Mouse (Mus musculus): Measurements from ENCODE around the gene Sergef. TPM values are rescaled to one million over a fixed set of nuclear protein-coding genes. Genes with fewer than 3 reads are reported as not detected.
"Not testable (repeated sequence)": the region's sequence is repeated elsewhere in the genome, so short reads cannot be mapped to it uniquely, and the experiment has no call there.

Sergef gene
- polyA plus RNA-seq (2014; fragmentation: Nextera tagmentation; extraction: Ambion mirVana), result 16.8 and 17.5 TPM in 2 replicates

- WGBS, result under 1% methylated on average over 30 of the region's 30 CpGs
- peak; percentile 92 for DNase-seq (ENCODE audit: low spot score)
- Histone ChIP-seq H3K27me3 (replicated peaks; ENCODE audit: control insufficient read depth, insufficient read depth, low read length) (no peaks in the 10 kb centered on the region), H3K9ac (ENCODE audit: low read length) (peak within 1 kb of the TSS; percentile 78), H3K4me2 (ENCODE audit: low read length) (peak within 1 kb of the TSS; percentile 89), H3K4me3 (ENCODE audit: low read depth, low read length) (peak within 1 kb of the TSS; percentile 83), H3K4me1 (replicated peaks; ENCODE audit: control insufficient read depth, insufficient read depth, low read length) (peaks cover 6% of the 10 kb centered on the region), H3K36me3 (ENCODE audit: control insufficient read depth, insufficient read depth, low read length) (no peaks in the 10 kb centered on the region), H3K27ac (ENCODE audit: low read depth) (0 out of 2 replicates have a peak within 1 kb of the TSS, but pooled peaks have one; percentile 27), H3K9me3 (ENCODE audit: control insufficient read depth, low read length) (no peaks in the 10 kb centered on the region)
- peak; percentile 96 for ATAC-seq (replicated peaks; ENCODE audit: low FRiP score, low TSS enrichment, low read depth)
Observed at GRCm38 (mm10) chr7:46639692-46640031, at the start of gene Sergef. Sergef (minus strand) TSS chr7:46639807.

GRCm38 (mm10) chr7:46686827-46687226, 47.2 kb upstream of the Sergef start:
- DNase-seq (ENCODE audit: low spot score) (no peak), ATAC-seq (replicated peaks; ENCODE audit: low FRiP score, low TSS enrichment, low read depth) (no peak)
- no peak overlapping the region for H3K9ac ChIP-seq (ENCODE audit: low read length)
- 83% methylated on average over 5 of the region's 5 CpGs for WGBS
- H3K27me3 ChIP-seq (replicated peaks; ENCODE audit: control insufficient read depth, insufficient read depth, low read length), result no peaks in the 10 kb centered on the region
- peaks cover 42% of the 10 kb centered on the region for H3K36me3 ChIP-seq (ENCODE audit: control insufficient read depth, insufficient read depth, low read length)
- no peak overlapping the region for H3K27ac ChIP-seq (ENCODE audit: low read depth)
- H3K4me1 ChIP-seq (replicated peaks; ENCODE audit: control insufficient read depth, insufficient read depth, low read length), result no peaks in the 10 kb centered on the region
- H3K9me3 ChIP-seq (ENCODE audit: control insufficient read depth, low read length), result no peaks in the 10 kb centered on the region
- no peak overlapping the region for H3K4me2 ChIP-seq (ENCODE audit: low read length)
- no peak overlapping the region for H3K4me3 ChIP-seq (ENCODE audit: low read depth, low read length)

GRCm38 (mm10) chr7:46680732-46681131, 41.1 kb upstream of the Sergef start:
- no peak overlapping the region for H3K27ac ChIP-seq (ENCODE audit: low read depth)

GRCm38 (mm10) chr7:46679044-46679443, 39.4 kb upstream of the Sergef start:
- H3K9ac ChIP-seq (ENCODE audit: low read length); H3K9me3 ChIP-seq (ENCODE audit: control insufficient read depth, low read length); H3K27ac ChIP-seq (ENCODE audit: low read depth); H3K4me2 ChIP-seq (ENCODE audit: low read length); DNase-seq (ENCODE audit: low spot score); H3K4me1 ChIP-seq (replicated peaks; ENCODE audit: control insufficient read depth, insufficient read depth, low read length); ATAC-seq (replicated peaks; ENCODE audit: low FRiP score, low TSS enrichment, low read depth); H3K4me3 ChIP-seq (ENCODE audit: low read depth, low read length); H3K36me3 ChIP-seq (ENCODE audit: control insufficient read depth, insufficient read depth, low read length); H3K27me3 ChIP-seq (replicated peaks; ENCODE audit: control insufficient read depth, insufficient read depth, low read length): not testable (repeated sequence)
- 80% methylated on average over 7 of the region's 7 CpGs for WGBS

More at GRCm38 (mm10) chr7:46680732-46681131, 41.1 kb upstream of the Sergef start:
- no peaks in the 10 kb centered on the region for H3K9me3 ChIP-seq (ENCODE audit: control insufficient read depth, low read length)
- H3K9ac ChIP-seq (ENCODE audit: low read length), result no peak overlapping the region
- H3K4me2 ChIP-seq (ENCODE audit: low read length), result no peak overlapping the region
- H3K27me3 ChIP-seq (replicated peaks; ENCODE audit: control insufficient read depth, insufficient read depth, low read length), result no peaks in the 10 kb centered on the region
- DNase-seq (ENCODE audit: low spot score) (no peak), ATAC-seq (replicated peaks; ENCODE audit: low FRiP score, low TSS enrichment, low read depth) (no peak)
- H3K4me3 ChIP-seq (ENCODE audit: low read depth, low read length), result no peak overlapping the region
- no peaks in the 10 kb centered on the region for H3K4me1 ChIP-seq (replicated peaks; ENCODE audit: control insufficient read depth, insufficient read depth, low read length)
- no peaks in the 10 kb centered on the region for H3K36me3 ChIP-seq (ENCODE audit: control insufficient read depth, insufficient read depth, low read length)

GRCm38 (mm10) chr7:46678417-46678816, 38.8 kb upstream of the Sergef start:
- no peak overlapping the region for H3K27ac ChIP-seq (ENCODE audit: low read depth)
- no peaks in the 10 kb centered on the region for H3K4me1 ChIP-seq (replicated peaks; ENCODE audit: control insufficient read depth, insufficient read depth, low read length)
- no peak overlapping the region for H3K9ac ChIP-seq (ENCODE audit: low read length)
- H3K27me3 ChIP-seq (replicated peaks; ENCODE audit: control insufficient read depth, insufficient read depth, low read length), result no peaks in the 10 kb centered on the region
- no peak overlapping the region for H3K4me3 ChIP-seq (ENCODE audit: low read depth, low read length)
- WGBS, result 88% methylated on average over 3 of the region's 3 CpGs
- DNase-seq (ENCODE audit: low spot score), result no peak
- no peaks in the 10 kb centered on the region for H3K9me3 ChIP-seq (ENCODE audit: control insufficient read depth, low read length)
- no peak for ATAC-seq (replicated peaks; ENCODE audit: low FRiP score, low TSS enrichment, low read depth)
- no peaks in the 10 kb centered on the region for H3K36me3 ChIP-seq (ENCODE audit: control insufficient read depth, insufficient read depth, low read length)
- no peak overlapping the region for H3K4me2 ChIP-seq (ENCODE audit: low read length)

- DNase-seq (ENCODE audit: low spot score) (no peak), ATAC-seq (replicated peaks; ENCODE audit: low FRiP score, low TSS enrichment, low read depth) (no peak)
- Histone ChIP-seq H3K4me3 (ENCODE audit: low read depth, low read length) (no peak overlapping the region), H3K9ac (ENCODE audit: low read length) (no peak overlapping the region), H3K9me3 (ENCODE audit: control insufficient read depth, low read length) (no peaks in the 10 kb centered on the region), H3K27ac (ENCODE audit: low read depth) (no peak overlapping the region), H3K4me2 (ENCODE audit: low read length) (no peak overlapping the region), H3K4me1 (replicated peaks; ENCODE audit: control insufficient read depth, insufficient read depth, low read length) (no peaks in the 10 kb centered on the region), H3K27me3 (replicated peaks; ENCODE audit: control insufficient read depth, insufficient read depth, low read length) (no peaks in the 10 kb centered on the region), H3K36me3 (ENCODE audit: control insufficient read depth, insufficient read depth, low read length) (no peaks in the 10 kb centered on the region)
- WGBS, result 58% methylated on average over 5 of the region's 5 CpGs
Observed at GRCm38 (mm10) chr7:46676808-46677360, 37.3 kb upstream of the Sergef start.

- WGBS, result 82% methylated on average over 8 of the region's 8 CpGs
- no peaks in the 10 kb centered on the region for H3K27me3 ChIP-seq (replicated peaks; ENCODE audit: control insufficient read depth, insufficient read depth, low read length)
- H3K36me3 ChIP-seq (ENCODE audit: control insufficient read depth, insufficient read depth, low read length), result no peaks in the 10 kb centered on the region
- ATAC-seq (replicated peaks; ENCODE audit: low FRiP score, low TSS enrichment, low read depth) (no peak), DNase-seq (ENCODE audit: low spot score) (no peak)
- H3K4me1 ChIP-seq (replicated peaks; ENCODE audit: control insufficient read depth, insufficient read depth, low read length), result no peaks in the 10 kb centered on the region
- no peaks in the 10 kb centered on the region for H3K9me3 ChIP-seq (ENCODE audit: control insufficient read depth, low read length)
- no peak overlapping the region for H3K4me3 ChIP-seq (ENCODE audit: low read depth, low read length)
- H3K4me2 ChIP-seq (ENCODE audit: low read length), result no peak overlapping the region
- no peak overlapping the region for H3K27ac ChIP-seq (ENCODE audit: low read depth)
- no peak overlapping the region for H3K9ac ChIP-seq (ENCODE audit: low read length)
Observed at GRCm38 (mm10) chr7:46675886-46676285, 36.3 kb upstream of the Sergef start.

- no peak for DNase-seq (ENCODE audit: low spot score)
- 92% methylated on average over 7 of the region's 7 CpGs for WGBS
- no peak for ATAC-seq (replicated peaks; ENCODE audit: low FRiP score, low TSS enrichment, low read depth)
Observed at GRCm38 (mm10) chr7:46675061-46675460, 35.5 kb upstream of the Sergef start.

GRCm38 (mm10) chr7:46672160-46672672, 32.6 kb upstream of the Sergef start, which contains the start of gene Tph1:
Tph1 (minus strand) TSS chr7:46672537.
- Histone ChIP-seq H3K27ac (ENCODE audit: low read depth) (no peak within 1 kb of the TSS), H3K27me3 (replicated peaks; ENCODE audit: control insufficient read depth, insufficient read depth, low read length) (no peaks in the 10 kb centered on the region), H3K4me1 (replicated peaks; ENCODE audit: control insufficient read depth, insufficient read depth, low read length) (no peaks in the 10 kb centered on the region), H3K36me3 (ENCODE audit: control insufficient read depth, insufficient read depth, low read length) (no peaks in the 10 kb centered on the region), H3K9ac (ENCODE audit: low read length) (no peak within 1 kb of the TSS), H3K4me2 (ENCODE audit: low read length) (no peak within 1 kb of the TSS), H3K9me3 (ENCODE audit: control insufficient read depth, low read length) (no peaks in the 10 kb centered on the region), H3K4me3 (ENCODE audit: low read depth, low read length) (no peak within 1 kb of the TSS)
- ATAC-seq (replicated peaks; ENCODE audit: low FRiP score, low TSS enrichment, low read depth), result no peak
- 47% methylated on average over 10 of the region's 10 CpGs for WGBS
- DNase-seq (ENCODE audit: low spot score), result no peak

More at GRCm38 (mm10) chr7:46675061-46675460, 35.5 kb upstream of the Sergef start:
- Histone ChIP-seq H3K27me3 (replicated peaks; ENCODE audit: control insufficient read depth, insufficient read depth, low read length) (no peaks in the 10 kb centered on the region), H3K4me3 (ENCODE audit: low read depth, low read length) (no peak overlapping the region), H3K27ac (ENCODE audit: low read depth) (no peak overlapping the region), H3K9ac (ENCODE audit: low read length) (no peak overlapping the region), H3K4me2 (ENCODE audit: low read length) (no peak overlapping the region), H3K36me3 (ENCODE audit: control insufficient read depth, insufficient read depth, low read length) (no peaks in the 10 kb centered on the region), H3K9me3 (ENCODE audit: control insufficient read depth, low read length) (no peaks in the 10 kb centered on the region), H3K4me1 (replicated peaks; ENCODE audit: control insufficient read depth, insufficient read depth, low read length) (no peaks in the 10 kb centered on the region)
